Mouse (Mus musculus): Measurements from ENCODE around the gene Samsn1.

Samsn1 gene

GRCm38 (mm10) chr16:76022181-76022580 lies at the start of gene Samsn1:
TSS of gene Samsn1 (minus strand) at chr16:76022281.
- no peak for DNase-seq

GRCm38 (mm10) chr16:76066082-76066635 lies 44.1 kb upstream of the Samsn1 start:
- DNase-seq = no peak

GRCm38 (mm10) chr16:76054976-76055375 lies 32.9 kb upstream of the Samsn1 start:
- DNase-seq = no peak

GRCm38 (mm10) chr16:76054079-76054478 lies 32.0 kb upstream of the Samsn1 start:
- DNase-seq = no peak

- no peak for DNase-seq
These were observed 31.5 kb upstream of the Samsn1 start for GRCm38 (mm10) chr16:76053537-76053936.

GRCm38 (mm10) chr16:76047066-76047465 lies 25.0 kb upstream of the Samsn1 start:
- no peak for DNase-seq

GRCm38 (mm10) chr16:76040319-76040945 lies 18.4 kb upstream of the Samsn1 start:
- no peak for DNase-seq

- DNase-seq = no peak
These were observed 2.9 kb downstream of the Samsn1 start for GRCm38 (mm10) chr16:76019164-76019563.

- no peak for DNase-seq
These were observed 18.2 kb downstream of the Samsn1 start for GRCm38 (mm10) chr16:76003812-76004389.

GRCm38 (mm10) chr16:76002870-76003572 lies 19.1 kb downstream of the Samsn1 start:
- DNase-seq = no peak

- DNase-seq = no peak
These were observed 19.8 kb downstream of the Samsn1 start for GRCm38 (mm10) chr16:76002287-76002686.

- DNase-seq = no peak
These were observed 20.3 kb downstream of the Samsn1 start for GRCm38 (mm10) chr16:76001788-76002187.

GRCm38 (mm10) chr16:76000127-76000526 lies 22.0 kb downstream of the Samsn1 start:
- DNase-seq = no peak

GRCm38 (mm10) chr16:75990173-75990572 lies 31.9 kb downstream of the Samsn1 start:
- DNase-seq = no peak

- no peak for DNase-seq
These were observed 38.2 kb downstream of the Samsn1 start for GRCm38 (mm10) chr16:75983831-75984230.

- DNase-seq = no peak
These were observed 42.7 kb downstream of the Samsn1 start for GRCm38 (mm10) chr16:75979381-75979780.

GRCm38 (mm10) chr16:75977798-75978197 lies 44.3 kb downstream of the Samsn1 start:
- DNase-seq = no peak

- DNase-seq = no peak
These were observed 46.3 kb downstream of the Samsn1 start for GRCm38 (mm10) chr16:75975682-75976332.

GRCm38 (mm10) chr16:75970266-75970998 lies 51.6 kb downstream of the Samsn1 start:
- DNase-seq = no peak

- DNase-seq = no peak
These were observed 60.1 kb downstream of the Samsn1 start for GRCm38 (mm10) chr16:75962021-75962420.

GRCm38 (mm10) chr16:75961487-75961886 lies 60.6 kb downstream of the Samsn1 start:
- no peak for DNase-seq

GRCm38 (mm10) chr16:75961036-75961435 lies 61.0 kb downstream of the Samsn1 start:
- DNase-seq = no peak

GRCm38 (mm10) chr16:75933357-75933756 lies 88.7 kb downstream of the Samsn1 start:
- no peak for DNase-seq

Measured in cerebellum, adult 11-12 months (tissue).